Mouse (Mus musculus) heart, postnatal 25 days (tissue): Measurements from ENCODE around the gene Aff1. TPM values are rescaled to one million over a fixed set of nuclear protein-coding genes. Genes with fewer than 3 reads are reported as not detected.

ENCODE experiments used
- DNase-seq: peaks from one replicate; pipeline ENCODE4 v3.0.0; 2022; ENCODE audit warnings: low spot score
- intact Hi-C: fragments of 180-260 bp; cut with DNase I; formaldehyde crosslinking; loops from one replicate; pipeline ENCODE4 v1.15.1; 2025
- total RNA-seq, 2 experiments: library from RNA; stranded (reverse); gene quantifications; 2 replicates each; pipeline ENCODE4 v1.2.3; 2021

Gene Aff1
- total RNA-seq, 2 experiments from 2014 or later: 37.4 to 42.7 TPM

DNA sequence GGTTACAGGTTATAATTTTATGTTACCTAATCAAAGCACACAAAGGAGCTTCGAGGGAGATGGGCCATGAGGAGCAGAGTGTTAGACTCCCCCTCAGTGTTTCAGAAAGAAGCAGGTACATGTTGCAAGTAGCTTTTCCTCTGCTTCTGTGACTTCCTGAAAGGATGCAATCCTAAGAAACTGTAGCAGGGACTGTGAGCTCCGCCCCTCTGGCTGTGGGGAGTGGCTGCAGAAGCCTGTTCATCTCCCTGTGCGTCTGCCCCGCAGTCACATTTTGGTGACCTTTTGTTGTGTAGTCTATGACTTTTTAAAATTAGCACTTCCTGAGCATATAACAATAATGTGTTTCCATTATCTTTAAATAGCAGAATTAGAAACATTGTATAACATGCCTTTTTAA, 73.2 kb downstream of the Aff1 start:
- intact Hi-C loops: no loop called here
- no peak for DNase-seq

DNA sequence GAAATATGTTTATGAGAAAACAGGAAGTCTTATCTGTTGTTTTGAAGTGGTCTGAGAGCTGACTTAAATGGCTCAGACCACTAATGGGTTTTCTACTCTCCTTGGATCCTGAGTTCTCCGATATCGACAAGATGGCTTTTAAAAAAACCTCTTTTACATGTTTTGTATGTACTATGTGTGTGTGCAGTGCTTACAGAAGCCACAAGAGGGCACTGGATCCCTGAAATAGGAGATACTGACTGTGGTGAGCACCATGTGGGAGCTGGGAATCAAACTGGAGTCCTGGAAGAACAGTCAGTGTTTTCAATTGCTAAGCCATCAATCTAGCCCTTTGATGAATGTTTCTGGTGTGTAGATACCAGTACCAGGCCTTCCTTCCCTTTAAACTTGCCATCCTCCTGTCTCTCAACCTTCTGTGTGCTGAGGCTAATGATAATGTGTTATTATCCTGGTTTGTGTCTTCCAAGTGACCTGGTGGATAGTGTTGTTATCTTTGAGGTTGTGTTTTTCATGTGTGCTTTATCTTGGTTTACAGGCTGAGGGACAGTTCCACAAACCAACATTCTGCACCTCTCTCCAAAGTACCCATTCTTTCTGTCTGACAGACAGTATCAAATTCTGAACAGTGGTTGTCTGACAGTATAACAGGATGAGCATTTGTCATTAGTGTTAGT, 73.7 kb downstream of the Aff1 start:
- intact Hi-C loops: no loop called here

DNA sequence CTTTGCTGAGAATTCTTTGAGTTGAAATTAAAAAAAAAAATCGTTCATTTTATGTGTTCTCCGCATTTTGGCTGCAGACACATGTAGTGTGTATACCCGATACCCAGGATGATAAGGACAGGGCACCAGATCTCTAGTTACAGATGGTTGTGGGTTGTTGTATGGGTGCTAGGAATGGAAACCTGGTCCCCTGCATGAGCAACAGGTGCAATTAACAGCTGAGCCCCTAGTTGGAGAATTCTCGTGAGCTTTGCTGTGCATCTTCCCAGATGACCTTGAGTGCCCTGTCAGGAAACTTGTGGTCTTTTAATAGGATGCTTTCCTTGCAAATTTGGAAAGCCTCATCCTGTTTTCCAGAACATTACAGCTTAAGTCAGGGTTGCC, 74.2 kb downstream of the Aff1 start:
- DNase-seq: no peak
- intact Hi-C loops: no loop called here

More for the DNA sequence above, 73.7 kb downstream of the Aff1 start:
- no peak for DNase-seq

DNA sequence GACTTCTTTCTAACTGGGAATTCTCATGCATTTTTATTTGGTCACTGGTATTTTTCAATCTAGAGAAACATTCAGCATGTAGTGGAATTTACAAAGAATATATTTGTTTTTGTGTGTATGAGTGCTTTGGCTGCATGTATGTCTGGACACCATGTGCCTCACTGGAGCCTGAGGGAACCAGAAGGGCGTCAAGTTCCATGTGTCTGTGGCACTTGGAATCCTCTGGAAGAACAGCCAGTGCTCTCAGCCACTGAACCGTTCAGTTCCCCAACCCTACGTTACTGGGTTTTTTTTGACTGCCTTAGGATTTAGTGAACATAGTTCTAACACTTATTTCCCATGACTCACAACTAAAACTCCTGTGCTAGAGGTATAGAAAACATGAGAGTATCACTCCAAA, 76.8 kb downstream of the Aff1 start:
- intact Hi-C loops: no loop called here

DNA sequence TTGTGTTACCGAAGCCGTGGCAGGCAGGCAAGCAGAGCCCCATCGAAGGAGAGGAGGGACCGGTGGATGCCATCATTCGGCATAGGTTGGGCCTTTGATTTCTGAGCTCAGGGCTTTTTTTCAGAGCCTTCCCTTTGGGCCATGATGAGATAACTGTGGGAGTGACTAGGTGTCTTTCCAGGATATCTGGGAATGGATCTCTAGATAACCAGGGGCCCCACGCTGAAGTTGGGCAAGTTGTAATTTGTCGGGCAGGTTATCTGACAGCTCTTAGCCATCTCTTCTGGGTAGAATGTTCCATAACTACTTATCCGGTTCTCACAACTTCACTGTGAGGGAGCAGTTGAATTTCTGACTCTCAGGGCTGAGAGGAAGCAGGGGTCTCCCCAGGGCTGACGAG, 77.5 kb downstream of the Aff1 start:
- intact Hi-C loops: no loop called here
- no peak for DNase-seq

More for the DNA sequence above, 76.8 kb downstream of the Aff1 start:
- DNase-seq: no peak

DNA sequence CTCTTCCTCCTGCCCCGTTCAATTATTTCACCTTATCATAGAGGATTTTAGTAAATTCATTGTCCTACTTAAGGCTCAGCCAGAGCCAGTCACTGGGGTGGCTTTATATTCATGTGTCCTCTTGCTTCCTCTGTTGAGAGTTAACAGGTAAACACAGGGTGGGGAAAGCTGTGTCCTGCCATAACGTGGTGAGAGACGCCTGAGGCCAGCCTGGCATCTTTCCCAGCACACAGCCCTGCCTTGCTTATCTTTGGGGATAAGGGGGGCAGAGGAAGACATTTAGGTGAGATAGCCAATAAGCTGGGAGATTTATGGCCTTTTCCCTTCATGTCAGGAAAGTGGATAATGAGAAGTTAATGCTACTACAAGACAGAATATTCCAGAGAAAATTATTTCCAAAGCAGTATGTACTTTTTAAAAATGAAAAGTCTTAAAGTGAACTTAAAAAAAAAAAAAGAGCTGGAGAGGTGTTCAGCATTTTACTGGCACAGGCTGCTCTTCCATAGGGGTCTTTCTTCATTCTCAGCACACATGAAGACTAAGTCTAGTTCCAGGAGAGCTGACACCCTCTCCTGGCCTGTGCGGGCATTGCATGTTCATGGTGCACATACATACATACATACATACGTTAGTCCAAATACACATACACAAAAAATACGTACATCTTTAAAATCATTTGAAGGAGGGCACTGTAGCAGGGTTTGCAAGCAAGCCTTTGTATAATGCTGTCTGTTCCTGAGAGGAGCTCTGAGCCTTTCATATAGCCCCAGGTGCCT, 78.5 kb downstream of the Aff1 start:
- intact Hi-C loops: no loop called here
- DNase-seq: no peak

DNA sequence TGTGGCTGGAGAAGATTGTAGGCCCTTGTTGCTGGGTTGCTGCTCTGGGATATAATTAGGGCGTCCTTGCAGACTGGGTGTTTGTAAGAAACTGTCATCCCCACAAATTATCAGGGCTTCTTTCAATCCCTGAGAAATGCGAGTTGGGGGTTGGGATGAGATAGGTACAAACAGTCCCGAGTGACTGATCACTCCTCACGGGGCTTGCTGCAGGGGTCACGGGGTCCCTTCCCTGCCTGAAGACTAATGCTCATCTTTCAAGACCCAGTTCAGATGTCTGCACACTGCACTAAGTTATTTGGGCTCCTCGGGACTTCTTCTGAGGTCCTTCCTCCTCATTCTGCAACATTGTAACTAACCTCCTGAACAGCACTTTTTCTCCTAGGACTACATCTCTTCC, 79.2 kb downstream of the Aff1 start:
- no peak for DNase-seq
- intact Hi-C loops: no loop called here

DNA sequence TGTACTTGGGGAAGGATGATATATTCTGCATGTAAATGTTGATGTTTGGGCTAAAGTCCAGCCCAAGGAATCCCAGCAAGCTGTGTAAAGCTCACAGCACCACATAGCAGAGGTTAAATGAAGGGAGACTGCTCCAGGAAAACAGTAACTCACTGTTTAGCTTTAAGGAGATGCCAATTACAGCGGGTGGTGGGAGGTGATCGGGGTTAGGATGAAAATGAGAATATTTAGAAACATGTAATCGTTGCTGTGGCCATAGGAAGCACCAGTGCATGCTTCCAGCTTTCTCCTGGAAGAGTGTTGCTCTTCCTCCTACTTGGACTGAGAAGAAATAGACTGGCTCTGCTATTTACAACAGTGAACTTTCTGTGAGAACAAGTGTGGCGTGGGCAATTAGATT, 80.1 kb downstream of the Aff1 start:
- no peak for DNase-seq
- intact Hi-C loops: no loop called here

DNA sequence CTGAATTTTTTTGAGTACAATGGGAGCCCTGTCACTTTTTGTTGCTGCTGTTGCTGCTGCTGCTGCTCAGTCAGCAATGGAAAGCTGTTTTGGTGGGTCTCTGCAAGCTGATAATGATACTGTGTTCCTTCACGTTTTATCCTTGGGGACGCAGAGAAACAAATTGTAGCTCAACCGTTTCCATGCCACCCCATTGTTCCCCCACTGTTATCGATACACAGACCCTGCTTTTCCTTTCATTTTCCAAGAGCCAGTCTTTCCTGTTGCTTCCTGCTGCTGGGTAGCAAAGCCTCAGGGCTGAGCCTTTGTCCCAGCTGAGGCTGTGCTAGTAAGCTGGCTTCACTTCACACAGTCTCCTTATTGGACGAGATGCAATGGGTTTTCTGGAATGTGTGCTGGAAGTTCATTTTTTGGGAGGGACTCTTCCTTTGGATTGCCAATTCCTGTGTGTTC, 81.0 kb downstream of the Aff1 start:
- intact Hi-C loops: loop anchor here (1.0 kb wide), 1 partner anchor 19 kb away; no protein-coding TSS in a partner anchor

DNA sequence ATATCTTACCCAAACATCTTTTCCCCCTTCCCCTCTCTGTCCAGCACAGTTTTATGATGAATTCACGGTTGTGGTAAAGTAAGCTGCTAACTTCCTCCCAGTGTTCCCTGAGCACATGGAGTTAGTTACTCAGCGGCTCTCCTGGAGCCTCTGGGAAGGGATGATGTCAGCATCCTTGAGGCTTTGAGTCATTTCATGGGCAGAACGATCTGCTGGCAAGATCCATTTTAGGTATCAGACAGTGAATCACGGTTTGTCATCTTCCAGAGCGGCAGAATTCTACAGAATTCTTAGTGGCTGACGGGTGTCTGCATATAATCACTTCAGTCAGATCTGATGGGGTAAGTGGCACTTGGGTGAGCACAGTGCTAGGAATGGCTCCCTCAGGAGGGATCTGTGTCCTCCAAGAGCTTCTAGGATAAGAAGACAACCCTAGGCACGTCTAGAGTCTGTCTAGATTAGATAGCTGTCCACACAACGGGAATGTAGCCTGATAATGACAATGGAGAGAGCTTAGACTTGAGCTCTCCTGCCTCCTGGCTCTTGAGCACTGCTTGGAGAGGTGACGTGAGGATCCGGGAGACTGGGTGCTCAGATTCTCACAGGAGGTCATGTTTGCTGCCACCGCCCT, 82.6 kb downstream of the Aff1 start:
- intact Hi-C loops: no loop called here
- no peak for DNase-seq

More for the DNA sequence above, 81.0 kb downstream of the Aff1 start:
- DNase-seq: peak; percentile 55

DNA sequence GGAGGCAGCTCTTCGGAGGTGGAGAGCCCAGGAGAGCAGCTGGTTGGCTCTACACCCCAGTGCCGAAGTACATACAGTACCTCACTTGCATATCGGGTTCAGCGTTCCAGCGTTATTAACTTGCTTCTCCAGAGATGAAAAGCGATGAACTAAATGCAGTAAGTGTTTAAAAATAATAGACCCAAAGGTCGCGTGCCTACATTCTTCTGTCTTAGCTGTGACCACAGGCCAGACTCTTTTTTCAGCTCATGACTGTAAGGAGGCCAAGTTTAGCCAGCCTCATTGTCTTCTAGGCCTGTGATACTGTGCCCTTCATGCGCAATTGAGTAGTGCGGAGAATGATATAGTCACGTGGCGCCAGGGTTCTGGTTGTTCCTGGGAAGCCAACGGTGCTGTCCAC, 83.3 kb downstream of the Aff1 start:
- intact Hi-C loops: no loop called here
- DNase-seq: no peak

DNA sequence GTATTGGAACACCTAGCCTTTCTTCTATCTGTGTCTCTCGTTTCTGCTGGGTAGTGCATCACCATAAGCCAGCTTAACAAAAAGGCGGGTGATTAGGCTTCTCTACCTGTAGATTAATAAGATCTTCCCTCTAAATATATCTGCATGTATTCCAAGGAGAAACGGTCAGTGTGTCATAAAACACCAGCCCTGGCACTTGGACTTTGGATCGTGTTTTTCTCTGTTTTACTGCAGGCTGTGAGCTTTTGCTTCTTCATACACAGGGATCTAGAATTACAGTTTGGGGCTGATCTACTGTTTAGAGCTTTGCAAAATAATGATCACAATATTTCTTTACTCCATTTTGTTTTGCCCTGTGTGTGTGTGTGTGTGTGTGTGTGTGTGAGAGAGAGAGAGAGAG, 84.7 kb downstream of the Aff1 start:
- no peak for DNase-seq
- intact Hi-C loops: no loop called here

DNA sequence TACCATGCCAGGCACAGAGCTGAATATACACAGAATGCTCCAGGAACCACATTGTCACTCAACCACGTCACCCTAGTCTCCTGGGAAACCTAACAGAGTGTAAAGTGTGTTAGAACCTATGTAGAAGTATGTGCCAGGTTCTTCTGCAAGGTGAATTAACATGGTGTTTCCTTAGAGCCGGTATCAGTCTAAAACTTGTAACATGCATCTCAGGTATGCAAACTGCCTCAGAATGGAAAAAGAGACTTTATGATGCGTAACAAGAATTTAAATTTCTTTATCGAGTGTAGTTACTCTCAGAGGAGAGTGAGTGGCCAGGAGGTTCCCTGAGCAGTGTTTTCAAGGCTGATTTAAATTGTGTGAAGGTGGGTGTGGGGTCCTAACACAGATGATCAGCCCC, 85.3 kb downstream of the Aff1 start:
- intact Hi-C loops: no loop called here
- DNase-seq: no peak

DNA sequence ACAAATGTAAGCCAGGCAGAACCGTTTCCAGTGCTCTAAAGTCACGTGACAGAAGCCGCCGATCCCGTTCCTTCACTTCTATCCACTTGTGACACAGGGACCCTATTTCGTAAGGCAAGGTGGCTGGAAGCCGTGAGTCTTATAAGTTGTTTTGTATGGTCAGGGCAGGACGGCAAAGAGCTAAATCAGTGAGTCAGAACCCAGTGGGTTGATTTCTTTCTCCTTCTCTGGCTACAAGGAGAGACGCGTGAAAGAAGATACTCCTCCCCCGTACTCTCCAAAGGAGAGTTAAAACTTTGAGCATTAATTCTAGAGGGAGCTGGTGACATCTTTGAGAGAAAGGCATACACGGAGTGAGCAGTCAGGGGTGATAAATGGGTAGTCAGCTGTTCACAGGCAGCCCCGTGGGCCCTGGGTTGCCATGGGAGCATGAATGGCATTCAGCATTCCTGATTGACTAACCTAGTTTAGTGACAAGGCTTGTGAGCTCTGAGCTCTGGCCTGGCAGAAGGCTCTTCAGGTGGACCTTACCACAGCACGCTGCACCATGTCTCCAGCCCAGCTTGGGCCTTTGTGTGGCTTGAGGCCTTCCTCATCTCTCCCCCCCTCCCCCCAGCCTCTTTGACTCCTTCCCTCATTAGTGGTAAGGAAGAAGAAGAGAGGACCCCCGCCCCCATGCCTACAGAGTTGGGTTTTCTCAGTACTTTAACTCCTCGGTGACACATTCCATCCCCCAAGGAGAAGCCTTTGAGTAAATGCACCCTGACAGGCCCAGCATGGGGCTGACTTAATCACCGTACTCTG, 86.3 kb downstream of the Aff1 start:
- intact Hi-C loops: no loop called here

DNA sequence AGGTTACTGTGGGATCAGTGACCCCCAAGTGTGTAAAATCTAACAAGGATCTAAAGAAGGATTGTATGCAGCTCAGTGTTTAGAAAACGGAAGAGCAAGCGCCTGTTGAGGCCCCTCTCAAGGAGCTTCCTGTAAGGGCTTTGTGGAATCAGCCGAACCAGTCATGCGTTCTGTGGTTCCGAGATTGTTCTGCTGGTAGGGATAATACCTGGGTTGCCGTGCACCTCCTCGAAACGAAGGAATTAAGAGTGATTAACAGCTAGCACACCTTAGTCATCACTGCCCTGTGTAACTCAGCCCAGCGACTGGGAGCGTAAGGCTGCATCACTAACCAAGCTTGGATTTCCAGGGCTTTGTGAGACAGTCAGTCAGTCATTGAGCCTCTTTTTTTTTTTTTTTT, 87.7 kb downstream of the Aff1 start:
- no peak for DNase-seq
- intact Hi-C loops: loop anchor here (2.0 kb wide), 1 partner anchor 37 kb away; no protein-coding TSS in a partner anchor

More for the DNA sequence above, 86.3 kb downstream of the Aff1 start:
- DNase-seq: no peak

DNA sequence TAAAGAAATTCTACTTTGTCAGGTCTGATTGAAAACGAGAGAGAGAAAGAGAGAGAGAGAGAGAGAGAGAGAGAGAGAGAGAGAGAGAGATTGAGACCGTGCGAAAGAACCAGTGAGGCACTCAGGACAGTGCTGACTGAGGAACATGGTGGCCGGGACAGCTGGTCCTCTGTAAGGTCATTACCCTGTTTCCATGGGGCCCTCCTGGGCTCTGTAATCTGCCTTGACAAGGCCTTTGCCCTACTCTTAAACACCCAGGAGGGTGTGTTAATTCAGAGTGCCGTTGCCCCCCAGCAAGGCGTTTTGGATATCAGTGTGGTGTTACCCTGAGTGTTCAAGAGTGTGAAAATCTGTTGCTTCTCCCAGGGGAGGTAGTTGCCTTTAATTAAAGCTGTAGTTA, 88.1 kb downstream of the Aff1 start:
- intact Hi-C loops: loop anchor here (2.0 kb wide), 1 partner anchor 37 kb away; no protein-coding TSS in a partner anchor
- no peak for DNase-seq

DNA sequence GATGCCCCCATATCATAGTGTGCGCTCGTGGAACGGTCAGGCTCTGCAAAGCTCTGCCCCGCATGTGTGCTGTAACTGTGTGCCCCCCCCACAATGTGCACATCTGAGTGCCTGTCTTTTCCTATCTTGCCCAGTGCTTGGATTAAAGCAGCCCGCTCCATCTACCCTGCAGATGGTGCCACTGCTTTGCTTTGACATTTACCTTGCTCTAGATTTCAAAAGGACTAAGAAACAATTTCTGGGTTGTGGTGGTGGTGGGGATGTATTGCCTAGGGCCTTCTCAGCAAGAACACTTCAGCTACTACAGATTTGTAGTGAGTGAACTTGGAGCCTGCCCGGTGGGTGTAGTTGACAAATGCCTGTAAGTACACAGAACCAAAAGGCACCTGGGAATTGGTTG, 88.7 kb downstream of the Aff1 start:
- no peak for DNase-seq
- intact Hi-C loops: loop anchor here (2.0 kb wide), 1 partner anchor 36 kb away; no protein-coding TSS in a partner anchor

DNA sequence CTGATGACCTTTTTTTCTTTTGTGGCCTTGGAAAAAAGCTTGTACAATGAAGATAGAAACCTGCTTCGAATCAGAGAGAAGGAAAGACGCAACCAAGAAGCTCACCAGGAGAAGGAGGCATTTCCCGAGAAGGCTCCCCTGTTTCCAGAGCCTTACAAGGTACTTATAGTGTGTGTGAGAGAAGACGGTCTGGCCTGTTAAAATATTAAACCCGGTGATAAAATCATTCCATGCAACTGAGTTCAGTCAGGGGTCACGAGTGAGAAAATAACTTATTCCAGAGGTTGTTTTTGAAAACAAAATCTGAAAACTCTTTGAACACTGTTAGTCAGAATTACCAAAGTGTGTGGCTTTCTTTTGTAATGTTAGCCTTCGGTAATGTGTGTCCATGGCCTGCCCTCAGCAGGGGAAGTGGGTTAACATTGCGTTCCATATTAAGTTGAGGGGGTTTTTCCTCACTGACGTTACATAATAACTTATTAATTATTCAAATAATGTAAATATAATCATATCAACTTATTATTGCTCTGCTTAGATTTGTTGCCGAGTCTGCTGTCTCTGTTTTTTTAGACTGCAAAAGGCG, 91.0 kb downstream of the Aff1 start:
- no peak for DNase-seq
- intact Hi-C loops: no loop called here

DNA sequence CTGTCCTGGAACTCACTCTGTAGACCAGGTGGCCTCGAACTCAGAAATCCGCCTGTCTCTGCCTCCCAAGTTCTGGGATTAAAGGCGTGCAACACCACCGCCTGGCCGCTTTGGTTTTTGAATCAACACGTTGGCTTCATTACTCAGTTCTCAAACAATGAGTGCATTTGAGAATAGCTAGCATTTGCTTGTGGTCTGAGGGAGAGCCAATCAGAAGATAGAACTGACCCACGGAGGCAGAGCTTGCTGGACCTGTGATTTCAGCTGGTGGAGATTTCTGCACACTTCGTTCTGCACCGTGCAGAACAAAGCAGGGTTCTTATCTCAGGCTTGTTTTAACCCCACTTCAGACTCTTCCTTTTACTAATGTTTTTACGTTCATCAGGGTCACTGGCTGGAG, 93.9 kb downstream of the Aff1 start:
- intact Hi-C loops: no loop called here
- no peak for DNase-seq

DNA sequence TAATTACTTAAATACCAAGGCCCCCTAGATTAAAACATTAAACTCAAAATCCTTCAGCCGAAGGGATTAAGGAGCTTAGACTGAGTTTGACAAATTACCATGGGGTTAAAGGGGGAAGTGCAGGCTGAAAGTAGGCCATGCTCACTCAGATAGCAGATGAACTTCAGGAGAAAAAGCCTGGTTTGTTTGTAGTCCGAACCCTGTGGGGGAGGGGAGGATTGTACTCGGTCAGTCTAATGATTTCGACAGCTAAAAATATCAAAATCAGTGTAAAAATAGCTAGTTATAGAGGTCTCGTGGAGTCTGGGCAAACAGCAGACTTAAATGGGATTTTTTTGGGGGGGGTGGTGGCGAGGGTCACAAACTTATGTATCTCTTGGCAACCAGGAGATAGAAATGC, 96.3 kb downstream of the Aff1 start:
- no peak for DNase-seq
- intact Hi-C loops: no loop called here
